Mouse (Mus musculus) splenic B cell, adult 2 months (primary cell): ENCODE results near the gene Pip.

Experiments
- DNase-seq: peaks from one replicate; pipeline ENCODE4 v3.0.0-alpha.2; 2011; ENCODE audit warnings: low read depth, low spot score
- H3K27me3 ChIP-seq: 2 replicates; pipeline ENCODE4 v1.6.1; 2012; ENCODE audit warnings: mild to moderate bottlenecking, low read length, moderate library complexity, mixed read lengths; ENCODE audit not compliant: control insufficient read depth, poor library complexity, insufficient read depth, severe bottlenecking
- H3K36me3 ChIP-seq: 2 replicates; pipeline ENCODE4 v1.6.1; 2012; ENCODE audit warnings: mild to moderate bottlenecking, low read length, moderate library complexity, mixed read lengths; ENCODE audit not compliant: control insufficient read depth, poor library complexity, insufficient read depth, severe bottlenecking

Gene Pip

GRCm38 (mm10) chr6:41847235-41847634, at the start of gene Pip:
TSS of gene Pip (plus strand) at chr6:41847535.
- Histone ChIP-seq H3K27me3 (no peaks in the 10 kb centered on the region), H3K36me3 (no peaks in the 10 kb centered on the region)
- DNase-seq: no peak

- no peaks in the 10 kb centered on the region for H3K36me3 ChIP-seq
- DNase-seq: no peak
- H3K27me3 ChIP-seq: no peaks in the 10 kb centered on the region
These were observed 23.2 kb upstream of the Pip start for GRCm38 (mm10) chr6:41824086-41824485.

- DNase-seq: no peak
- no peaks in the 10 kb centered on the region for H3K36me3 ChIP-seq
- no peaks in the 10 kb centered on the region for H3K27me3 ChIP-seq
These were observed 17.8 kb upstream of the Pip start for GRCm38 (mm10) chr6:41829516-41829915.

GRCm38 (mm10) chr6:41852689-41853088, 5.4 kb downstream of the Pip start, which contains the start of gene Sval2:
TSS of gene Sval2 (plus strand) at chr6:41852989.
- Histone ChIP-seq H3K27me3 (no peaks in the 10 kb centered on the region), H3K36me3 (no peaks in the 10 kb centered on the region)
- no peak for DNase-seq

GRCm38 (mm10) chr6:41864038-41864437, 16.7 kb downstream of the Pip start:
- no peak for DNase-seq
- H3K27me3 ChIP-seq: no peaks in the 10 kb centered on the region
- H3K36me3 ChIP-seq: no peaks in the 10 kb centered on the region
